Mouse (Mus musculus) brain, embryonic 14.5 days (tissue): ENCODE data around the gene Mast4.

Experiments used
- CTCF ChIP-seq: fragments of 200-500 bp; IDR thresholded peaks from 2 replicates; pipeline ENCODE4 v1.5.1; 2012; ENCODE audit warnings: inconsistent platforms, mild to moderate bottlenecking, moderate library complexity, borderline replicate concordance; ENCODE audit not compliant: insufficient read depth, insufficient read length; ENCODE audit errors: extremely low read depth
- POLR2A ChIP-seq: fragments of 200-500 bp; IDR thresholded peaks from 2 replicates; pipeline ENCODE4 v1.6.1; 2012; ENCODE audit warnings: mild to moderate bottlenecking, inconsistent platforms, borderline replicate concordance; ENCODE audit not compliant: poor library complexity, insufficient read depth, insufficient read length, severe bottlenecking; ENCODE audit errors: extremely low read depth

DNA sequence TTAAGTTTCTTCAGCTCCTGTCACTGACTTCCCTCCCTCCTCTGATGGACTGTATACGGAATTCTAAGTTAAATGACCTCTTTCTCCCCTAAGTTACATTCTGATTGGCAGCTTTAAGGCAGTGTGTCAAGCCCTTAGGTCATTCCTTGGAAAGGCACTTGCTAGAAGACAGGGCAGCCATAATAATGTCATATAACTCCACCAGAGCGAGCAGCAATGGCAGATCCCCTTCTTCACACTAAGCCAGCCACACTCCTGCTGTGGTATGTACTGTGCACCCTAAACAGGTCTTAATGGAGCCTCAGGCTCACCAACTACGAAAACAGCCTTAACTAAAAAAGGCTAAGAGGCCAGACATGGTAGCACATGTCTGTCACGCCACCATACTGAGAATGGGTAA lies 123.6 kb downstream of the Mast4 start:
- TF ChIP-seq POLR2A, result no peak
- no peak for TF ChIP-seq CTCF
